Mouse (Mus musculus) hindbrain, embryonic 16.5 days (tissue): Measurements from ENCODE around the gene Hecw2. TPM values are rescaled to one million over a fixed set of nuclear protein-coding genes. Genes with fewer than 3 reads are reported as not detected.

Experiments used
- ATAC-seq: fragments of 200-750 bp; cut with Nextera tagmentation; 2 replicates; pipeline ENCODE4 v1.8.0; 2017; ENCODE audit warnings: moderate TSS enrichment, moderate library complexity
- H3K27ac ChIP-seq: fragments of 300-500 bp; sonication (generic); 2 replicates; pipeline ENCODE4 v1.5.1; 2014; ENCODE audit warnings: low read depth, mild to moderate bottlenecking, control low read depth, low read length, moderate library complexity
- H3K27me3 ChIP-seq: fragments of 300-500 bp; sonication (generic); replicated peaks from 2 replicates; pipeline ENCODE4 v1.6.1; 2014; ENCODE audit warnings: low read length; ENCODE audit not compliant: control insufficient read depth, insufficient read depth
- H3K36me3 ChIP-seq: fragments of 300-500 bp; sonication (generic); 2 replicates; pipeline ENCODE4 v1.6.1; 2014; ENCODE audit warnings: mild to moderate bottlenecking, low read length, moderate library complexity, mixed read lengths; ENCODE audit not compliant: control insufficient read depth, insufficient read depth
- H3K4me1 ChIP-seq: fragments of 300-500 bp; sonication (generic); 2 replicates; pipeline ENCODE4 v1.6.1; 2014; ENCODE audit warnings: low read depth, low read length; ENCODE audit not compliant: control insufficient read depth, insufficient read depth
- H3K4me2 ChIP-seq: fragments of 300-500 bp; sonication (generic); 2 replicates; pipeline ENCODE4 v1.6.1; 2014; ENCODE audit warnings: mild to moderate bottlenecking, low read length, control low read depth, moderate library complexity
- H3K4me3 ChIP-seq: fragments of 300-500 bp; sonication (generic); 2 replicates; pipeline ENCODE4 v1.5.1; 2014; ENCODE audit warnings: mild to moderate bottlenecking, low read length, control low read depth, moderate library complexity
- H3K9ac ChIP-seq: fragments of 300-500 bp; sonication (generic); 2 replicates; pipeline ENCODE4 v1.6.1; 2014; ENCODE audit warnings: low read depth, mild to moderate bottlenecking, control low read depth, low read length, moderate library complexity
- H3K9me3 ChIP-seq: fragments of 300-500 bp; sonication (generic); 2 replicates; pipeline ENCODE4 v1.6.1; 2014; ENCODE audit warnings: mild to moderate bottlenecking, low read length, moderate library complexity; ENCODE audit not compliant: control insufficient read depth
- WGBS: fragments of 180-500 bp; shearing (Covaris S2); extraction: QIAGEN DNeasy Blood & Tissue Kit; methylation state at CpG from one replicate; pipeline ENCODE4 v1.1.7; 2014; 5-methylcytosine and 5-hydroxymethylcytosine counted together
- polyA plus RNA-seq: library from polyadenylated mRNA; unstranded; fragments of >200 nt; fragmentation: Nextera tagmentation; extraction: Ambion mirVana; gene quantifications from 2 replicates; pipeline ENCODE4 v1.2.1, GENCODE M21; 2015

Gene Hecw2
- polyA plus RNA-seq, 1 experiment from 2014 or later = 8.0 TPM

DNA sequence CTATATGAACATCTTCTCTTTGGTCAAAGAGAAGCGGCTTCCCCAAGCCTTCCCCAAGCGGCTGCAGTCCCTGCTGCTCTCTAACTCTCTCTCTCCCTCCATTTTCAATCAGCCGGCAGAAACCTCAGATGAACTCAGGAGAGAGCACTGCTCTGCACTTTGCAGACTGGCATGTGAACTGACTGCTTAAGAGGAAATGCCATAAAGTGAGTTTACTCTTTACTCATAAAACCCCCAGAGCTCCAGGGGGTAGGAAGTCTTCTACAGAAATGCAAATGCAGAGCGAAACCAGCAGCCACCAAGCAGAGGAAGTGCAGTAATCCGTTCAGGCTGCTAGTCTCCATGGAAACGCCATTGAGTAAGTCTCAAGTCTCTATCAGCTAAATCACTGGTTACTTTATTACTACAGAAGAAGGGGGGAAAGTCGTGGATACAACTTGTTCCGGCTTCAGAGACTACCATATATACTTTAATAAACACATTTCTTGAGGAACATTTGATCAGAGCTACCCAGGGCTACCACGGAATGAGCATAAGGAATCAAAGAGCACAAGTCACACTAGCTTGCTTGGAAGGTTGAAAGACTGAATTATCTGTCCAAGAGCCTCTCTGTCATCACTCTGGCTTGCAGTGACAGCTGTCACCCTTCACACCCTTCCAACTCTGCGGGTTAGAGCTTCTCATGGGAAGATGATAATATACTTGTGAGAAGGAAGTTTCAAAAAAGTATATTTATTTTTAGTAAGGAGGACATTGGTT is 371.1 kb downstream of the Hecw2 start:
- H3K27me3 ChIP-seq = no peaks in the 10 kb centered on the region
- H3K9me3 ChIP-seq = no peaks in the 10 kb centered on the region
- H3K4me2 ChIP-seq = peak overlapping the region; percentile 48
- ATAC-seq = peak; percentile 95
- WGBS = 2% methylated on average over 10 of the region's 10 CpGs
- H3K4me3 ChIP-seq = no peak overlapping the region
- H3K9ac ChIP-seq = no peak overlapping the region
- peaks cover 2% of the 10 kb centered on the region; the same call in 1 of the 2 replicates for H3K36me3 ChIP-seq
- peak overlapping the region; percentile 58 for H3K27ac ChIP-seq
- H3K4me1 ChIP-seq = peaks cover 9% of the 10 kb centered on the region

DNA sequence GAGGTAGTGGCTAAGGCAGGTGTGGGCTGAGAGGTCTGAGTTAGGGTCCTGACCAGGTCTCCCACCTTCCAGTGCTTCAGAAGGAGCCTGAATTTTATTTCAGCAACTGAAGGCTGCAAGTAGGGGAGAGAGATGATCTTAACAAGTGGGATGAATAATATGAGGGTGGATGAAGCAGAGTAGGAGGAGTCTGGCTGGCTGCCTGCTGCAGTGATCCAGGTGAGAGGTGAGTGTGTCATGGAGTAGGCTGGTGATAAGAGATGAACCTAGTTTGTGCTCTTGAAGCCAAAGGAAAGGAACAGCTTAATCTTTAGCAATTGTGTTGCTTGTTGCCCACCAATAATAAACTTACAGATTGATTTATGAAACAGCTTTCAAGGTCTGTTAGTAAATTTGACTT is 373.0 kb downstream of the Hecw2 start:
- H3K9ac ChIP-seq = no peak overlapping the region
- ATAC-seq = no peak
- peaks cover 2% of the 10 kb centered on the region; the same call in 1 of the 2 replicates for H3K36me3 ChIP-seq
- no peaks in the 10 kb centered on the region for H3K9me3 ChIP-seq
- no peak overlapping the region for H3K4me2 ChIP-seq
- H3K27me3 ChIP-seq = no peaks in the 10 kb centered on the region
- H3K4me1 ChIP-seq = peaks cover 9% of the 10 kb centered on the region
- H3K4me3 ChIP-seq = no peak overlapping the region
- H3K27ac ChIP-seq = no peak overlapping the region

DNA sequence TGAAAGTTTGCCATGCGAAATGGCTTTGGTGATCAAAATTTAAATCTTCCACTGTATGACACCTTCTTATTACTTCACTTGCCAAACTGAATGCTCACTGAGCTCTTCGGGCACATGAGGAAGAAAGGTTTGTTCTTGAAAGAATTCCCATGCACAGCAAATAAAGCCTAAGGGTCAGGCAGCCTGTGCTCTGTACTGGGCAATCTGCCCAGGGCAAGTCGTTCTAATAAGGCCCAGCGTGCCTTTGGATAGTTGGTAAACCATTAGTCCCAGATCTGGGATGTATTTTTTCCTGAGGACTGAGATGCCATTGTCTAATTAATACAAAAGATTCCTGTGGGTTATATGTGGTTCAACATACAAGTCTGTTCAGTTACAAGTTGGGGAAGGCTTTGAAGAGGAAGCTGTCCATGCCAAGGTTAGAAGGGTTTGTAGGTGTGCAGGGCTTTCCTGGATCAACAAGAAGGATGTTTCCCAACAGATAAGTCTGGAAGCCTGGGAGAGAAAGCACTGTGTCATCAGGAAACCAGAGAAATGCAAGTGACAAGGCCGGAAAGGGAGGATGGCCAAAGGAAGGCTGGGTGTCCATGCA is 374.8 kb downstream of the Hecw2 start:
- H3K9me3 ChIP-seq = no peaks in the 10 kb centered on the region
- no peak overlapping the region for H3K27ac ChIP-seq
- ATAC-seq = no peak
- no peaks in the 10 kb centered on the region for H3K36me3 ChIP-seq
- H3K4me2 ChIP-seq = no peak overlapping the region
- H3K4me1 ChIP-seq = peaks cover 9% of the 10 kb centered on the region
- H3K27me3 ChIP-seq = no peaks in the 10 kb centered on the region
- H3K4me3 ChIP-seq = no peak overlapping the region
- 63% methylated on average over 5 of the region's 5 CpGs for WGBS
- H3K9ac ChIP-seq = no peak overlapping the region

DNA sequence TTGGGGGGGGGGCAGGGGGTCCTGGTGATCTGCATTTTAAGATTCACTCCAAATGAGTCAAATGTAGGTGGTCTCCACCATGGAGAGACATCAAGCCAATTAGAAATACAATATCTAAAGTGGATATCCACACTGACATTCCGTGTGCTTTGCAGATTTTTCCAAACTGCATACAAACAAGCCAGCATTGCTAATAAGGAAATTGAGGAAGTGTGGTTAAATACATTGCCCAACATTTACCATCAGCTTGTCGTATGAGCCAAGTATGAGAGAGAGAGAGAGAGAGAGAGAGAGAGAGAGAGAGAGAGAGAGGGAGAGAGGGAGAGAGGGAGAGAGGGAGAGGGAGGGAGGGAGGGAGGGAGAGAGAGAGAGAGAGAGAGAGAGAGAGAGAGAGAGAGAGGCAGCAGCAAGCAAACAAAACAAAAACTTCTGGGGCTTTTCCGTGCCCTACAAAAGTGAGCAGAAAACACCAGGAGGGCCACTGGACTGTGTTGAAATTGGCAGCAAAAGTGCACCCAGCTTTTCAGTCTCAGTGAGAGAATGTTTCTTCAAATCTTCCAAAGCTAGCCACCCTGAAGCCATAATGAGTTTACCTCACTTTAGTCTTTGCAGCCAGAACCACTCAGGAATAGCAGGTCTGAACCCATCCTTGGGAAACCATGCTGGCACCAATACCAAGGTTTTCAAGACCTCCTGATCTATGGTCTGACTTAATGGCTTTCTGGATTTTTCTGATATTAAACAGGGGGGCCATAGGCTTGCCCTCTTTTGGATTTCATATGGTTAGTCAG is 376.7 kb downstream of the Hecw2 start:
- 43% methylated on average over 3 of the region's 3 CpGs for WGBS
- no peak overlapping the region for H3K27ac ChIP-seq

DNA sequence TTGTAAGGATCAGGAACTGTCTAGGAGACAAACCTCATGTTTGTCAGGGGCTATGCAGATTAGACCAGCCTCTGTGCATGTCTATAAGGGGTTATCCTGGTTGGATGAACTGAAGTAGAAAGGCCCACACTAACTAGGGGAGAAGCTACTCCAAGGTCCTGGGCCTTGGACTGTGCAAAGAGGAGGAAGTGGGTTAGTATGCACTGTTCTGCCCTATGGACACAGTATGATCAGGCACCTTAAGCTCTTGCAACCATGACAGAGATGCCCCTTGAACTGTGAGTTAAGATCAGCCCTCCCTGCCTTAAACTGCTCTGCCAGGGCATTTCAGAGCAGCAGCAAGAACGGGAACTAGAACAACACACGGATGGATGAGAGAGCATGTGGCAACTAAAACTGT is 378.6 kb downstream of the Hecw2 start:
- Histone ChIP-seq H3K9me3 (no peaks in the 10 kb centered on the region), H3K4me3 (no peak overlapping the region), H3K9ac (no peak overlapping the region), H3K27me3 (no peaks in the 10 kb centered on the region), H3K4me2 (no peak overlapping the region), H3K4me1 (no peaks in the 10 kb centered on the region), H3K27ac (no peak overlapping the region), H3K36me3 (0 out of 2 replicates have a peak, but pooled peaks cover 4% of the 10 kb centered on the region)
- ATAC-seq = no peak
- WGBS = 89% methylated on average over 2 of the region's 2 CpGs

More for the DNA sequence above, 376.7 kb downstream of the Hecw2 start:
- H3K27me3 ChIP-seq = no peaks in the 10 kb centered on the region
- no peak overlapping the region for H3K4me2 ChIP-seq
- H3K36me3 ChIP-seq = no peaks in the 10 kb centered on the region
- no peaks in the 10 kb centered on the region for H3K9me3 ChIP-seq
- H3K4me1 ChIP-seq = no peaks in the 10 kb centered on the region; the same call in 1 of the 2 replicates
- no peak for ATAC-seq
- no peak overlapping the region for H3K4me3 ChIP-seq
- H3K9ac ChIP-seq = no peak overlapping the region

DNA sequence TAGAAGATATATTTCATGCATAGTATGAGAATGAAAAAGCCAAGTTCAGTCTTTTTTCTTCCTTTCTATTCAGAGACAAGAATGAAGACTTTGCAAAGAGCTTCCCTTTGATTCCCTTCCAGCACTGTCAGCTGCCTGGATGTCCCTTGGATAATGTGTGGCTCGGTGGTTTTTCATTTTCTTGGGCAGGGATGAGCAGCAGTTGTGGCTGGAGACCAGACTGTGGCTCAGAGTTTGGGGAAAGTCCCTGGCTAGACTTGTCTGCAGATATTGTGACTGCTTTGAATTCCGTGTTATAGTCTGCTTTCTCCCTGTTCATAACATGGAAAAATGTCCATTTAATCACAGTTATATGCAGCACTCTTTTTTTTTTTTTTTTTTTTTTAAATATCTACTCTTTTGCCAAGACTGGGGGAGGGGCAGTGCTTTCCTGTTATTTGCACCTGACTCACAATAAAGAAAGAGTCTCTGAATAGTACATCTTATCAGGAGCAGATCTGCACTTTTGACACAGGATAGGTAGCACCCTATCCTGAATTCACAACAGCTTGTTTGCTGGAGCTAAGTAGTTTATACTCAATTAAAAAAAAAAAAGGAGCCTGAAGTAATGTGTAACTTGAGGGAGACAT is 380.8 kb downstream of the Hecw2 start:
- no peak overlapping the region for H3K9ac ChIP-seq
- no peaks in the 10 kb centered on the region for H3K27me3 ChIP-seq
- no peak for ATAC-seq
- no peak overlapping the region for H3K4me2 ChIP-seq
- WGBS = 54% methylated on average over 2 of the region's 2 CpGs
- H3K4me3 ChIP-seq = no peak overlapping the region
- H3K9me3 ChIP-seq = no peaks in the 10 kb centered on the region
- H3K4me1 ChIP-seq = no peaks in the 10 kb centered on the region
- no peak overlapping the region for H3K27ac ChIP-seq
- H3K36me3 ChIP-seq = 0 out of 2 replicates have a peak, but pooled peaks cover 4% of the 10 kb centered on the region

DNA sequence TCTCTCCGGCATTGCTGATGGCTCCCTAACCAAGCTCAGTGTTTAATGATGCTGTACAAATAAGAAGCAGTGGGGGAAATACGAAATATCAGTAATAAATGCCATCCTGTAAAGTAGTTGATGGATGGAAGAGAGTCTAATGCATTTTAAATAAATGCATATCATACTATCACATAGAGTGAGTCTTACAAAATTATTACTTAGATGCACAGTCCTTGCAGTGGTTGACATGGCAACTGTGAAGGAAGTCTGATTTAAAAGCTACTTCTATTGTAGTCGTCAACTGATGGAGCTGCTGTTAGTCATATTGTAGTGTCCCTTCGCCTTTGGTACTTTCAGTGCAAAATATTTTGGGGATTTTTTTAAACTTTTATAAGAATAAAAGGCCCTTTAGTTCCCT is 383.0 kb downstream of the Hecw2 start:
- ATAC-seq = 0 out of 2 replicates have a peak, but pooled peaks have one; percentile 34
- 0 out of 2 replicates have a peak, but pooled peaks cover 4% of the 10 kb centered on the region for H3K36me3 ChIP-seq
- H3K4me1 ChIP-seq = no peaks in the 10 kb centered on the region
- H3K4me3 ChIP-seq = no peak overlapping the region
- no peaks in the 10 kb centered on the region for H3K27me3 ChIP-seq
- H3K4me2 ChIP-seq = no peak overlapping the region
- H3K9ac ChIP-seq = no peak overlapping the region
- H3K27ac ChIP-seq = no peak overlapping the region
- H3K9me3 ChIP-seq = no peaks in the 10 kb centered on the region
- 74% methylated on average over 4 of the region's 4 CpGs for WGBS

DNA sequence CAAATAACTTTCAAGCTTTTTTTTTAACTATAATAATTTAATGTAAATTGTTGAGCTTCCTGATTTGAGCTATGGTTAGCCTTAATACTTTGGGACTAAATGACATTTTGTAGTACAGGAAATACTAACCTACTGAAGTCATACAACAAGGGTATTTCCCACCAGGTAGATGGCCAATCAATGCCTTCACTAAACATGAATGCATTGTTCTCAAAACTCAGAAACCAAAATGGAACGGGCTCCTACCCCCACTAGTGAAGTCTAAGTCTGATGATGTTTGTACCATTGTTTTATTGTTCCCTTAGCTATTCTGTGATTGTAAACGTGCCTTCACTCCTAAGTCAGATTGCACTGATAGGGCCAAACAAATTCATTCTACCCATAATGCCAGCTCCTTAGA is 386.7 kb downstream of the Hecw2 start:
- Histone ChIP-seq H3K4me2 (no peak overlapping the region), H3K27ac (no peak overlapping the region), H3K9ac (no peak overlapping the region), H3K4me3 (no peak overlapping the region), H3K36me3 (0 out of 2 replicates have a peak, but pooled peaks cover 4% of the 10 kb centered on the region), H3K9me3 (no peaks in the 10 kb centered on the region), H3K27me3 (no peaks in the 10 kb centered on the region), H3K4me1 (no peaks in the 10 kb centered on the region)
- 87% methylated on average over 2 of the region's 2 CpGs for WGBS
- no peak for ATAC-seq
